Mouse (Mus musculus) brain, adult 2 months (tissue): Measurements from ENCODE around the gene Kif1bp.
A peak's percentile ranks its signal among the peaks of the same experiment; 100 is the strongest.
"Not testable (repeated sequence)": the region's sequence is repeated elsewhere in the genome, so short reads cannot be mapped to it uniquely, and the experiment has no call there.

Source experiments
- DNase-seq: peaks from one replicate; pipeline ENCODE4 v3.0.0; 2011; ENCODE audit warnings: low read depth, low spot score

The Kif1bp gene

GRCm38 (mm10) chr10:62511528-62511927, 66.7 kb downstream of the Kif1bp start:
- DNase-seq: no peak

- no peak for DNase-seq
These were observed 69.1 kb downstream of the Kif1bp start for GRCm38 (mm10) chr10:62509032-62509656.

- DNase-seq: no peak
These were observed 69.8 kb downstream of the Kif1bp start for GRCm38 (mm10) chr10:62508459-62508858.

GRCm38 (mm10) chr10:62507591-62508308, 70.5 kb downstream of the Kif1bp start:
- DNase-seq: peak; percentile 35

- no peak for DNase-seq
These were observed 71.2 kb downstream of the Kif1bp start for GRCm38 (mm10) chr10:62507071-62507470.

GRCm38 (mm10) chr10:62506019-62506556, 72.2 kb downstream of the Kif1bp start:
- no peak for DNase-seq

GRCm38 (mm10) chr10:62505224-62505983, 72.9 kb downstream of the Kif1bp start:
- DNase-seq: no peak

- DNase-seq: no peak
These were observed 74.2 kb downstream of the Kif1bp start for GRCm38 (mm10) chr10:62503836-62504628.

GRCm38 (mm10) chr10:62503353-62503752, 74.9 kb downstream of the Kif1bp start:
- DNase-seq: no peak

- no peak for DNase-seq
These were observed 76.3 kb downstream of the Kif1bp start for GRCm38 (mm10) chr10:62501951-62502350.

GRCm38 (mm10) chr10:62500916-62501615, 77.2 kb downstream of the Kif1bp start:
- no peak for DNase-seq

GRCm38 (mm10) chr10:62500088-62500915, 78.0 kb downstream of the Kif1bp start:
- DNase-seq: peak; percentile 80

GRCm38 (mm10) chr10:62491681-62492080, 86.6 kb downstream of the Kif1bp start:
- DNase-seq: not testable (repeated sequence)
